ENCODE assay signal across 16 mouse cellular contexts in genomic region chr5:136552093-136552492, GRCm38 (mm10).
"Had no signal": no experiment of that assay in that cellular context is flagged by ENCODE, and none has a peak within 500 bp of the region (broad histone marks: within the 10 kb centered on the region; RNA-seq: fewer than 3 reads in every experiment).

No protein-coding gene starts in this region.

- H3K4me2 ChIP-seq: liver, embryonic 13.5 days; liver, embryonic 15.5 days; lung, embryonic 15.5 days; midbrain, embryonic 13.5 days; midbrain, embryonic 15.5 days; neural tube, embryonic 12.5 days had no signal

- H3K9ac ChIP-seq: liver, embryonic 13.5 days; liver, embryonic 15.5 days; liver, postnatal 0 days; lung, embryonic 15.5 days; midbrain, embryonic 13.5 days; midbrain, embryonic 15.5 days; neural tube, embryonic 12.5 days had no signal

- H3K27me3 ChIP-seq: liver, embryonic 13.5 days; liver, embryonic 15.5 days; lung, embryonic 15.5 days; megakaryocyte, embryonic 14.5 days; midbrain, embryonic 13.5 days; midbrain, embryonic 15.5 days; neural tube, embryonic 12.5 days had no signal

- H3K4me3 ChIP-seq: liver, embryonic 13.5 days; liver, embryonic 15.5 days; lung, embryonic 15.5 days; megakaryocyte, embryonic 14.5 days; midbrain, embryonic 13.5 days; midbrain, embryonic 15.5 days; neural tube, embryonic 12.5 days had no signal

- ATAC-seq: liver, postnatal 0 days; midbrain, embryonic 13.5 days; midbrain, embryonic 15.5 days had no signal

- H3K27ac ChIP-seq: liver, embryonic 13.5 days; liver, embryonic 15.5 days; lung, embryonic 15.5 days; macrophage; midbrain, embryonic 13.5 days; midbrain, embryonic 15.5 days; neural tube, embryonic 12.5 days had no signal

- DNase-seq: liver, embryonic 13.5 days; liver, postnatal 0 days; retina, postnatal 1 day; right cerebral cortex, adult 18-20 months; right cerebral cortex, postnatal 25 days; right cerebral cortex, postnatal 4 days; spleen, adult 18-20 months; thymus, adult 18-20 months; thymus, postnatal 36 days had no signal

- H3K36me3 ChIP-seq: liver, embryonic 13.5 days; liver, embryonic 15.5 days; lung, embryonic 15.5 days; midbrain, embryonic 13.5 days; midbrain, embryonic 15.5 days had no signal

- H3K9me3 ChIP-seq: liver, embryonic 13.5 days; liver, embryonic 15.5 days; lung, embryonic 15.5 days; megakaryocyte, embryonic 14.5 days; midbrain, embryonic 13.5 days; midbrain, embryonic 15.5 days; neural tube, embryonic 12.5 days had no signal
